Mouse (Mus musculus) forelimb bud, embryonic 11.5 days (tissue): ENCODE measurements around the gene Snu13.

ENCODE experiments used
- DNase-seq: peaks from one replicate; pipeline ENCODE4 v3.0.0-alpha.2; 2012; ENCODE audit warnings: low read depth, low spot score

Gene Snu13

GRCm38 (mm10) chr15:82027276-82027675 is 20.1 kb downstream of the Snu13 start:
- DNase-seq, result no peak

DNA sequence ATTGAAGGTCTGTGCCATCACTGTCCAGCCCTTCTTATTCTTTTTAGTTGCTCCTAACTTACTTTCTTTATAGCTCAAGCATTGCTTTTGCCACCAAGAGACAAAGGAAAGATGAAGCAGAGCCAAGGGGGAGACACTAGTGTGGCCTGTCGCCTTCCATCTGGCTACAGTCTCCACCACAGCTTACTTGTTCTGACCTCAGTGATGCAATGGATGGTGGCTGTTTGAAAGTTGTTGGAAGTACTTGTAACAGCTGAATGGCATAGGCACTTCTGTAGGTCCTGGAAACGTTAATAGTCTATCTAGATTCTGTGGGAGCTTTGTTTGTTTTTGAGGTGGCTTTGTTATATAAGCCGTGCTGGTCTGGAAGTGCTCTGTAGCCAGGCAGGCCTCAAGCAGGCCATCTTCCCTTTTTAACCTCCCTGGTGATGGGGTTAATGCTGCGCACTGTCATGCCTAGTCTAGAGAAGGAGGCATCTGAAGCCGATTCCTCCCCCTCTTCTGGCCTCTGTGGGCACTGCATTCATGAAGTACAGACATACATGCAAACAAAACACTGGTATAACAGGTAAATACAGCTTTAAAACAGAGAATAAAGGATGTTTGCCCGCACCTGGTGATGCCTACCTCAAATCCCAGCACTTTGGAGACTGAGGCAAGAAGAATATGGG is 23.3 kb downstream of the Snu13 start:
- DNase-seq, result no peak

DNA sequence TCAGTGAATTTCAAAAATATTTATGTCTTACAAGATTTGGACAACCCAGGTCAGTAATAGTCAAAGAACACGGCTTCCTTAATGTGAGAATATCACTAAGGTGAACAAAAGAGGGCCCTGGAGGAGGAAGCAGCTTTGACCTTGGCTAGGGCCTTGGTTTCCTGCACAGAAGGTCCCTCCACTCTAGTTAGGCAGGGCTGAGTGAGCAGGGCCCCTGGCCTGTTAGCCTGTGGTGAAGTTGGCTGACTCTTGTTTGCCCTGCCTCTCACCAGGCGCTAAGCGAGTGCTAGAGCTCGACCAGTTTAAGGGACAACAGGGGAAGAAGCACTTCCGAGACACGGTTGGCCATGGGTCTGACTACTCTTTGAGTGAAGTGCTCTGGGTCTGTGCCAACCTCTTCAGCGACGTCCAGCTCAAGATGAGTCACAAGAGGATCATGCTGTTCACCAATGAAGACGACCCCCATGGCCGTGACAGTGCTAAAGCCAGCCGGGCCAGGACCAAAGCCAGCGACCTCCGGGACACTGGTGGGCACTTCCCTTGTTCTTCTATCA is 24.8 kb downstream of the Snu13 start:
- DNase-seq, result no peak

GRCm38 (mm10) chr15:82019288-82019687 is 28.1 kb downstream of the Snu13 start:
- no peak for DNase-seq

- DNase-seq, result no peak
These were observed 29.9 kb downstream of the Snu13 start for GRCm38 (mm10) chr15:82017461-82017860.

DNA sequence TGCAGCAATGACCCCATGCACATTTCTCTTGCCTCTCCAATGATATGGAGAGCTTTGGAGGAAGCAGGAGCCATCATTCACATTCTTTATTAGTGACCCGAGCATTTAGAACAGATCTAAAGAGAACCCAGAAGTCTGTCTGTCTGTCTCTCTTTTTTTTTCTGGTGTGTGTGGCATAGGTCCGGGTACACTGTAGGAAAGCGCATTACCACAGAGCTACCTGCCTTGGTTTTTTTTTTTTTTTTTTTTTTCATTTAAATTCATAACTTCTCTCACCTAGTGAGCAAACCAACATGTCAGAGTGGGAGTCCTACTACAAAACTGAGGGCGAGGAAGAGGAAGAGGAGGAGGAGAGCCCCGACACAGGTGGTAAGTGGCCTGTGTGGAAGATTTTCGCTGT is 30.6 kb downstream of the Snu13 start:
- no peak for DNase-seq

GRCm38 (mm10) chr15:82016101-82016808 is 31.1 kb downstream of the Snu13 start:
- DNase-seq, result peak; percentile 98

DNA sequence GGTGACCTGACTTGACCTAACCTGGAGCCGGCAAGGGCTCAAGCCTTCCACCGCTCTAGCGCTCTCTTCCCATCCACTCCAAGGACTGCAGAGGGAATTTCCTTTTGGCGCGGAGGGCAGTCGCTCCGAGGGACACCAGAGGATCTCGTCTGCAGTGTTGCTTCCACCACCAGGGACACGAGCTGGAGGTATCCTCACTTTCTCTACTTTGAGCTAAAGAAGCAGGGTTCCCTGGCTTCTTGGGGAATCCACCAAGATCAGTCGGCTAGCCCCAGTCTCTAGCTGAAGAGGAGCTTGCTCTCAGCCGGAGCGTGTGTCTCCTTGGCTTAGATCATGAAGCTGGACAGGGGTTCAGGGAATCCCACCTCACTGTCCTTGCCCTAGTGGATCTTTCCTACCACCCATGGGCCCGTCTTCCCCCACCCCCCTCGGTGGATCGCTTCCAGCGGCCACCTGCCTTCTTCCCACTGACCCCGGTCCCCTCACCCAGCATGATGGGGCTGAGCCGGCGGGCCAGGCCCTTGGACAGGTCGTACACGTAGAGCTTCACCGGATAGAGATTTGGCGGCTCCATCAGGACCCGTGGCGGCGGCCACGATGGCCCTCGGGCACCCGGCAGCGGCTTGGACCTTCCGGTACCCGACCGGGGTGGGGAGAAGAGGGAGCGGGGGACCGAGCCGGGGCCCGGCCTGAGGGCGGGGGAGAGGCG is 31.9 kb downstream of the Snu13 start:
- peak; percentile 6 for DNase-seq

- no peak for DNase-seq
These were observed 32.5 kb downstream of the Snu13 start for GRCm38 (mm10) chr15:82014745-82015391.

DNA sequence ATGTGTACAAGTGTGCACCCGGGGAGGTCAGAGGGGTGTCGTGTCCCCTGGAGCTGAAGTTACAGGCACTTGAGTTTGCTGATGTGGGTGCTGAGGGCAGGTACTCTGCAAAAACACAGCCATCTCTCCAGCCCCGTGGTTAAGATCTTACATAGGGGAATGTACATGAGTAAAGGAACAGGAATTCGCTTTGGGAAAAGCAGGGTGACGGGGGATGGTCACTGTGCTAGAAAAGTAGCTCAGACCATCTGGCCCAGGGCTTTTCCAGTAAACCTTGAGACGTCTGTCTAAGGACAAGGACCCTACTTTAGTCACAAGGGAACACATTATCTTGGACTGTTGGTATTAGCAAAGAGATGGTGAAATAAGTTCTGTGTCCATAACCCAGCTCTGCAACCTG is 35.5 kb downstream of the Snu13 start:
- DNase-seq, result no peak

DNA sequence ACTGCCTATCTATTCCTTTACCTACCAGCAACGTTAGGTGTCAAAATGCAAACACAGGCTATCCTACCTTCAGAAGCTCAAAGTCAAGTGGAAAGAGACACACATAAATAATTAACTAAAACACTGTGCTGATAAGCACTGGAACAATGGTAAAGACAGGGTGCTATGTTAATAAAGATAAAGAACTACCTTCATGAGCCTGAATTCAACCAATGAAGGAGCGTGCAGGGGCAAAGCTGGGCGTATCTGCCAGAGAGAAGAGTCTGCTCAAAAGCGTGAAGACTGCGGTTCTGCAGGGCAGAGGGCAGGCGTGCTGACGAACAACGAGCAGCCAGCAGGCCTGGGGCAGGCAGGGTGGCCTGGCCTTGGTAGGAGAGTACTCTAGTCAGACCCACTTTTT is 43.1 kb downstream of the Snu13 start:
- no peak for DNase-seq

DNA sequence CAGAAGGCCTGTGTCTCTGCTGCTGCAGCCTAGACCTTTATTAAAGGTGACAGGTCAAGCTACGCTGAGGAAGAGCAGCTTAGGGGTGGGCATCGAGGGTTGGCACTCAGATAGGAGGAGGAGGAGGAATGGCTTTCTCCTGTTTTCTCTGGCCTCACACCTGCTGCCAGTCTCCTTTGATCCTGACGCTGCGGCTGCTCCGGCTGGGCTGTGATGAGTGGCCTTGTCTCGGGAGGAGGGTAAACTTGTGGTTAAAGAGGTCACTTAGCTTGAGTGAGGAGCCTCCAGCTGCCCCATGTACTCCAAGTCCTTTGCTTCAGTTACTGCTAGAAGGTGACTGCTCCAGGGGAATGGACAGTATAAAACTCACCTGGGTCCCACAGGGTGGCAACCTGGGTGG is 53.4 kb downstream of the Snu13 start:
- no peak for DNase-seq

GRCm38 (mm10) chr15:81990549-81990948 is 56.8 kb downstream of the Snu13 start:
- no peak for DNase-seq
